Mouse (Mus musculus) ES-CJ7 (cell line): ENCODE measurements around the gene Prkaa1.

Experiments
- DNase-seq: peaks from one replicate; pipeline ENCODE4 v3.0.0; 2011; ENCODE audit warnings: low read depth, low spot score

Prkaa1 gene

DNA sequence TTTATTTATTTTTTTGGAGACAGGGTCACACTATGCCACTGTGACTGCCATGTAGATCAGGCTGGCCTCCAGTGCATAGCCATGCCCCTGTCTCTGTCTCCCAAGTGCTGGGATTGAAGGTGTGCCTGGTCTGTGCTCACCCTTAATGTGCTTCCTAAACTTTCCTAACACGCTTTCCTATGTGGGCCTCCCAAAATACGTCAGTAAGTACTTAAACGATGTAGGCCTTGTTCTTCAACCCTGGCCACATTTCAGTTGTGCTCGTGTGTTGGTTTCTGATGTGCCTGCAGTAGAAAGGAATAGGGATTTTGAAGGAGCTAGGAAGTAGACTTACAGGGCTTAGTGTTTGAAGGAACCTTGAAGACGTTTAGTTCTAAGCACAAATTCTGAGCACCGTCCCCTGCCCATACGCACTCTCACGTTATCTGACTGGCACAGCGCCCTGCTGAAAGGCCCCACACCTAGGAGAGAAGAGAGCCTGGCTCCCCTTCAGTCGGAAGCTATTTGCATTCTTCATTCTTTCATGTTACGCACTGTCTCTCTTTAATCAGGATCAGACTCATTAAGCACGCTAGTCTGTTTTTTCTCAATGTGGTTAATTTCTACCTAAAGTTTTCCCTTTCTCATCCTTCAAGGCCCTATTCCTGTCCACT, 21.6 kb downstream of the Prkaa1 start:
- no peak for DNase-seq

DNA sequence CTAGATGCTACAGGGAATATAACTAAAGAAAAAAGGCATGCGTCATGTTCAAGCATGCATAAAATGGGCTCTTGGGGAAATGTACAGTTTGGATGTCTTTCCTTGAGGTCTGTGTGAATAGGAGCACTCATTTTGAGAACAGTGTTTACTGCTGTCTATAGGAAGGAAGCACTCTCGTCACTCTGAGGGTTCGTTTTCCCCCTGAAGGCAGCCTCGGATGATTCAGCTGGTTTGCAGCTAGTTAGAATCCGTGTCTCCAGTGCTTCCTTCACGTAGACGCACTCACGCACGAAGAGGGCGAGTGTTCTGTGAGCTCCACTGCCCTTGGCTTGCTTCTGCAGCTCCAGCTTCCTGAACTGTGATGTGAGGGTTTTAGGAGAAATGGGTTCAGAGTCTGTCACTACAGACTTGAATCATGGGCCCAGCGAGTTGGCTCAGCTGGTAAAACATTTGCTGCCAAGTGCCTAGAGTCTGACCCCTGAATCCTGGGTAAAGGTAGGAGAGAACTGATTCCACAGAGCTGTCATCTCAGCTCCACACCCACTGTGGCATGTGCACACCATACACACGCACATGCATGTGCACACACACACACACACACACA, 29.7 kb downstream of the Prkaa1 start:
- DNase-seq = no peak

DNA sequence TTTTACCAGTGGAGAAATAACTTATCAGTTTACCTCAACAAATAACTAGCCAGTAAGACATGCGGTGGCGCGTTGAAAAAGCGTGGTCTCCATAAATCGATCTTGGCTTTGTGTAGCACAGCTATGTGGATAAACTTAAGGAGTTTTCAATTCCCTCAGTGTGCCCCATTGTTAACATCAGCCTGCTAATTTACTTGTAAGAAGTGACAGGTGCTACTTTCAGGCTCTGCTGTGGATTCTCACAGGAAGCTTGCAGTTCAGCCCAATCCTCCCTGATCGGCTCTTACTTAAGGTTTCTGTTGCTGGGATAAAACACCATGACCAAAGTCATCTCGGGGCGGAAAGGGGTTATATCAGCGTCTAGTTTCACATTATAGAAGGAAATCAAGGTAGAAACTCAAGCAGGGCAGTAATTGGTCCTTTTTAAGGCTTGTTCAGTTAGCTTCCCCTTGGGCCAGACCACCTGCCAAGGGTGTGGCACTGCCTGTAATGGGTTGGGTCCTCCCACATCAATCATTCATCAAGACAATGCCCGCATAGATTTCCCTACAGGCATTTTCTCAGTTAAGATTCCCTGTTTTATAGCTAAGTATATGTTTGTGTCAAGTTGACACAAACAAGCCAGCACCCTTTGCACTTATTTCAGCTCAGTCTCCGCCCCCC, 41.1 kb downstream of the Prkaa1 start:
- DNase-seq = peak; percentile 44

DNA sequence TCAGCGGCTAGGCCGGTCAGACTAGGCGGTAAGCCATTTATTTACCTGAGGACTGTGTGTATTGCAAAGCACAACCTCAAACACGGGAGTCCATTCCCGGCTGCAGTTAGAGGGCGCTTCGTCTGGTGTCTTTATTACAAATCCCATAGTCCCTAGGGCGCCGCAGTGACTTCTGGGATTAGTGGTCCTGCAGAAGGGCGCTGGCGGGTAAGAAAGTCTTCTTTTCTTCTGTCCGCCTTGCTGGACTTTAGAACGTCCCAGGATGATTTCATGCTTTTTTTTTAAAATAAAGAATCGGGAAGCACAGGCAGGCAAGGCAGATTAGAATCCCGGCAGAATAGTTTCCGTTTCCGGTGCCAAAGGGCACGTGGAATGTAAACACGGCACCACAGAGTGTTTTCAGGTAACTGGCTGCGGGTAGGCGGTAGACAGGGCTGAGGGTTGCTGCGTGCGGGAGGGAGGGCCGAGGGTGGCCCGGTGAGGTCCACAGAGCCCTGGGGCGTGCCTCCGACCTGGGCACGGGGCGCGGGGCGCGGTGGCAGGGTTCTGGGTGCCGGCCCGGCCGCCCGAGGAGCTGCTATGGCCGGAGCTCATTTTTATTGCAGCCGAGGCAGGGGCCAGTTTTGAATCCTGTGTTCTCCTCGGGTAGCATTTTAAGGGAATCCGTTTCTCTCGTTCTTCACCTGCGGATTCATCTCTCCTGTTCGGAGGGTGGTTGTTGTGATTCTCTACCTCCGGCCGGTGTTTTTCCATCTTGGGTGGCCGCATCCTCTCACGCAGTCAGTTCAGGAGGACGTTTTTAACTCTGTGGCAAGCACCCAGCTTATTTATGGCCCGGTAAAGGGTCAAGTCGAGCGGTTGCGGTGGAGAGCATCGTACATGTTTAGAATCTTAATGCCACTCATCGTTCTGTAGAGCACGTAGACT, 42.0 kb downstream of the Prkaa1 start, which contains the start of gene Ttc33:
Ttc33 (plus strand) TSS at position 160 of the 927 bp plus-strand sequence.
- peak; percentile 80 for DNase-seq

DNA sequence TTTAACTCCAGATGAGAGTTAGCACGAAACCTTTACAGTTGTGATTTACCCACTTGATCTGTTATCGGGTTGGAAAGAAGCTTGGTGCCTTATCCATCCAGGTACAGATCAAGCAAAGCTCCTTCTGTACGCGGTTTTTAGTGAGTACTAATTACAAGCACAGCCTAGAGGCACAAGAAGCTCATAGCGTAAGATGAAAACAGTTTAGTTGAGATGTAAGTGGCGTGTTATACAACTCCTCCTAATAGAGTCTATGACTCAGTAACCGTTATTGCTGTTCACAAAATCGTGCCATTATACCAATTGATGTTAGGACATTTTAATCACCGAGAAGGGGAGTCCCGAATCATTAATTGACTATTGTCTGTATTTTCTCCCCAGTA, 42.6 kb downstream of the Prkaa1 start:
- DNase-seq = no peak

DNA sequence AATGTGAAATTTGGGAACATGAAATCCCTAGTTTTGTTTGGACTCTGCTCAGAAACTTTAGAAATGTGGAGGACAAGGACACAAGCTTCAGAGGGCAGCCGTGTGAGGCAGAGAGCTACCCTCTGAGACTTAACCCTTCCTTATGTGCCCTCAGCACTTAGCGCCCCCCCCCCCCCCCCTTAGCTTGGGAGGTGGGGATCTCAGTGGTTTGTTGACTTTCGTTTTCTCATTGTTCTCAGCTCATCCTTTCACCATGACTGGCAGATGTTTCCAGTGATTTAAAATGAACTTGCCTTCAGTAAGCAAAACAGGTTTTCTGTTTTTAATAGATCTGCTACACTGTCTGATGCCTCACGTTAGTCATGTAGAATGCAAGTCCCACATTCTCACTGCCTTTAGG, 43.5 kb downstream of the Prkaa1 start:
- no peak for DNase-seq

DNA sequence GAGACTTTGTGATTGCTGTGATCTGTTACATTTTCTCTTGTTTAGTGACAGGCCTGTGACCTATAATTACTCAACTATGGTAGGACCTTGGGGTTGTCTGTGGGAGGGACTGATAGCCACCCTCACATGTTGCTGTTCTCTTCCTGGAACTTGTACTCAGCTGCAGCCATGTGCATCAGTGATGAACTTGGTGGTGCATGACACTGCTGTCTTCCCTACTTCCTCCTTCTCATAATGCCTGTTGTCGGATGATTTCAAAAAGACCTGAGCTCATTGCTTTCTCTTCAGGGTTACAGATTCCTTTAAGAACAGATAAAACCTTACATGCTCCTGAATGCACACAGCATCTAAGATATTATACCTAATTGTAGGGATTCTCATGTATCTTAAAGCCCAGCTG, 44.4 kb downstream of the Prkaa1 start:
- DNase-seq = no peak

DNA sequence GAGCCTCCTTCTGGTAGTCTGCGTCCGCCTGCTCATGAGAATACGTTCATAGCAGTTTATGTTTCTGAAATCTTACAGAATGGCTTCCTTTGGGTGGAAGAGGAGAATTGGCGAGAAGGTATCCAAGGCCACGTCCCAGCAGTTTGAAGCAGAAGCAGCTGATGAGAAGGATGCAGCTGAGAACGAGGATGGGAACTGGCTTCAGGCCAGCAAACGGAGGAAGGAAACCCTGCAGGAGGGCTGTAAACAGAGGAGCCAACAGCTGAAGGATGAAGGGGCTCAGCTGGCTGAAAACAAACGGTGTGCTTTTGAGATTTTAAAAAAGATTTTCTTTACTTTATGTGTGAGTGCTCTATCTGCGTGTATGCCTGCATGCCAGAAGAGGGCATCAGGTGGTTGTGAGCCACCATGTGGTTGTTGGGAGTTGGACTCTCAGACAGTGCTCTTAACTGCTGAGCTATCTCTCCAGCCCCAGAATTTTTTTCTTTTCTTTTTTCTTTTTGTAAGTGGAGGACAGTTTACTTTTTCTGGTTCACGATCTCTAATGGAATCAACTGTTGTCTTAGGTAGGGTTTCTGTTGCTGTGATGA, 45.9 kb downstream of the Prkaa1 start:
- peak; percentile 24 for DNase-seq

DNA sequence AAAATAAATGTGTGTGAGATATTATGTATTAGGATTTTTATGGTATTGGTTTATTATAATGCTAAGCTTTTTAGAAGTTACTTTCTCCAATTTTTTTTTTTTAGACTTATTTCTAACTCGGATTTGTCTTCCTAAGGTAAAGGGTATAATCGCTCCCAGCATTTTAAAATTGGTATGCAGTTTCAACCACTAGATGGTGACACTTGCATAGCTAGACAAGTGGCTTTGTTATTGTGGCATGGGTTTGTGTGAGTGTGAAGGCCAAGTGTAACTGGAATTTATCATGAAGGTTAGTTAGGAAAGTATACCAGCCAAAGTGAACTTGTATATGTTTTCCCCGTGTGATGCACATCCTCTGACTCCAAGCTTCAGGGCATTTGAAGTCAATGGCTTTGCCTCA, 50.2 kb downstream of the Prkaa1 start:
- DNase-seq = peak; percentile 26

DNA sequence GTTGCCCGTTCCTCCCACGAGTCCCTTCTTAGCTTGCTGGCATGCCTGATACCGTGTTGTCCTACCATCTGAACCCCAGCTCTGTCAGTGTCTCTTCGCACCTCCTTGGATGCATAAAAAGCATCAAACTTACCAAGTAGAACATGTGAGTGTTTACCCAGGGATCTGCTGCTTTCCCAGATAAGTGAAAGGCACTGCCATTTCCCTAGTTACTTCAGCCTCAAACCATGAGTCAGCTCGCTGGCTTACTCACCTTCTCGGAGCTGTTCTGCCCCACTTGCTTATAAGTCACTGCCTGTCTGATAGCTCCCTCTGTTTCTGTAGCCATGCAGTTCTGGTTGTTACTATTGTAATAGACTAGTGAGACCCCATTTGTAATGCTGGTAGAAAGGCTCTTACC, 50.8 kb downstream of the Prkaa1 start:
- DNase-seq = no peak

DNA sequence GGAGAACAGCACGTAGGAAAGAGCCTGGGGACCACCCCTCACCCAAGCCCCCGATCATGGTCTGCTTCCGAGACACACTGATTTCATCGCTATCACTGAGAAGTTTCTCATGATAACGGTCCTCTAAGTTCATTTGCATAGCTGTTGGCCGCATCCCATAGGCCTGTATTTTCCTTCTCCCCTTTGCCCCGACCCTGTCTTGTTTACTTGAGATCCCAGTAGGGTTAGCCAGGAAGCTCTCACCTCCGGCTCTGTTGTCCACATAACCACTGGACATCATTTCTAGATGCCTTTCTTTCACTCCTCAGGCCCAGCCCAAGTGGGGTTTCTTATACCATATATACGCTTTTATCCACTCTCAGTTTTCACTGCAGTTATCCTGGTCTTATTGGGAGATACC, 51.3 kb downstream of the Prkaa1 start:
- DNase-seq = no peak

DNA sequence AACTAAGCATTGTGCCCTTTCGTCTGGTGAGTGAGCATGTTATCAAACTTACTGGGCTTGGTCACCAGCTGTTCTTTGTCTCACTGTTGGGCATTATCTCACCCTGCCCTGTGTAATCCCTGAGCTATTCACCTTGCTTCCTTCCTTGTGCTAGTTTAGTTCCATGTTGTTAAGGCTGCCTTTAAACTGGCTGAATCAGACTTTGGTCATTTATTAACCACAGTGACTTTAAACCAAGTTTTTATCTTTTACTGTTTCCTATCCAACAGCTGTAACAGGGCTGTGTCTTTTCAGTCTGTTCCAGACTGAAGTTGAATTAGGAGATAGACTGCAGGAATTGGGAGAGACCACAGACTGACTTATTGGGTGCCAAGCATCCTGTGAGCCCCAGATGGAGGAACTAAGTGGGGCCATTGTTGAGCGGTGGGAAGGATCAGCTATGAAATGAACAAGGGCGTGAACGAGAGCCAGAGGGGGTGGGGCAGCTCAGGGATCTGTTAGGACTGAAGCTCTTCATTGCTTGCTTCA, 52.4 kb downstream of the Prkaa1 start:
- no peak for DNase-seq

DNA sequence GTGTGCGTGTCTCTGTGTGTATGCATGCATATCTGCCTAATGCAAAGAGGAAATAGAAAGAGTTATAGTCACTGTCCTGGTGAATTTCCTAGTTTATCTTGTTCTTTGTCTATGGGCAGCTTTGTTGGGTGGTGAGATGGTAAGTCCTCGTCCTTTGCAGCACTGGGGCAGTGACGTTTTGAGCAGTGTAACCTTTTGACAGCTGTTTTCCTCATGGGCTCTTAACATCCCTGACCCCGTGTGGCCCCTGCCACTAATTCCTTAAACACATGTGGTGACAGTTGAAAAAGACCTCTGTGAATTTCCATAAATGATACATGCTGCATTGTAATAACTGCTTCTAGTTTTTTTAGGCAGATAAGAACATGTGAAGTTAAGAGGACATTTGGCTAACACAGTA, 53.0 kb downstream of the Prkaa1 start:
- DNase-seq = no peak

DNA sequence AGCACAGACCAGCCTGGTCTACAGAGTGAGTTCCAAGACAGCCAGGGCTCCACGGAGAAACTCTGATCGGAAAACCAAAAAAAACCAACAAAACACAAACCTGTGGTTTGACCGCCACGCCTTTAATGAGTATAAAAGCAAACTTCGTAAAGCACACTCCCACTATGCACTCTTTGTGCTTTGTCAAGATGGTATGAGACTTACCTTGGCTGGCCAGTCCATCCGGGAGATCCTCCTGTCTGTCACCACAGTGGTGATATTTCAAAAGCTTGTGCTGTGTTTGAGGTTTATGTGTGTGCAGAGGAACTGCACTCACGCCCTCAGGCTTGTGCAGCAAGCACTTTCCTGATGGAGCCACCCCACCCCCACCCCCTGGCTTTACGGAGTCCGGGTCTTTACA, 61.6 kb downstream of the Prkaa1 start:
- no peak for DNase-seq

DNA sequence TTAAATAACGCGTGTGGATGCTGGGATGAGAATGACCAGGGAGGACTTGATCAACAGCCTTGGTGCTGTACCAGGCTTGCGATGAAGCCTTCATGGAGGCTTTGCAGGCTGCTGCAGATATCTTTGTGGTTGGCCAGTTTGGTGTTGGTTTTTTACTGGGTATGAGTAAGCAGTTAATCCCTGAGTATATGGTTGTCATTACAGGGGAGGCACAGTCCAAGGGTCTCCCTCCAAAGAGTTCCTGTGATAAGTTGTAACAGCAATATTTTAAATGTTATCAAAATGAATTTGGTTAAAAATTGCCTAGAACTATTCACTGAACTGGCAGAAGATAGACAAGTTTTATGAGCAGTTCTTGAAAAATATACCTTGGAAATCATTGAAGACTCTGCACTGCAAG, 65.5 kb downstream of the Prkaa1 start:
- DNase-seq = no peak

DNA sequence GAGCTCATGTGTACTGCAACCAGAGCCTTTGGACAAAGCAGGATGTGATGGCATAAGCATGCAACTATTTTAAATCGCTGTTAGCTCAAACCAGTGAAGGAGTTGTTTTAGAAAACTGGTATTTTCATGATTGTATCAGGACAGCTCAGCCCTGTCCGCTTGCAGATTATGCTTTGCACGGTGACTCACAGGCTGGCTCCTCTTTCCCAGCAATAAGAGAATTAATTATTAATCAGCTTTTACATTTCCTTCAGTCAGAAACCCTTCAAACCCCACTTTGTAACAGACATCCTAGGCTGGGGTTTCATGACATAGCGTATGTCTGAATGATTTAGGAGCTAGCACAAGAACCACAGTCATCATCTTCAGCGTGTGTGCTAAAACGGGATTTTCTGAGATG, 76.8 kb downstream of the Prkaa1 start:
- no peak for DNase-seq

DNA sequence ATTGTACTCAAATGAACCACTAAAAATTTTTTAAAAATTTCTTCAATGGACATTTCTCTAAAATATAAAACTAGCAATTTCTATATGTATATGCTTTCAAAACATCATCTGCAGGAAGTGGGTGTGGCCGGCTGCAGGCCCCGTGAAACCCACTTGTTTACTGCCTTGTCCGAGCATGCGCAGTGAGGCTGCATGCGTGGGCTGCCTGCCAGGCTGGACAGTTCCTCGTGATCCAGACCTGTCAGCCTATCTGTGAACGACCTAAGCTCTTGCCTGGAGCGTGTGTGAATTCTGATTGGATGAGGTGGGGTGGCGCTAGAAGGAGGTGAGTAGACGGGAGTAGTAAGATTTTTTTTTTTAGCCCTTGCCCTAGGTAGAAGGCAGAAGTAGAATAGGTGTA, 87.1 kb downstream of the Prkaa1 start:
- peak; percentile 54 for DNase-seq
